Mouse (Mus musculus): ENCODE results near the gene Phc3. TPM values are rescaled to one million over a fixed set of nuclear protein-coding genes. Genes with fewer than 3 reads are reported as not detected.
A peak's percentile ranks its signal among the peaks of the same experiment; 100 is the strongest.

The Phc3 gene
- total RNA-seq (2021) = 10 to 100 TPM in 1 of 2 experiments, 1 to 10 TPM in 1; 9.3 to 11.6 TPM
- long read RNA-seq, experiment 1 = 0 reads
- long read RNA-seq, experiment 2, partial matches to known transcripts = 0 of 2 reads
- long read RNA-seq, experiment 2, other reads (novel, unspliced or antisense) = 2 of 2 reads

- DNase-seq = peak; percentile 85 to 89
- intact Hi-C loops (cut with DNase I) = loop anchor here (10.0 kb wide), 1 partner anchor 244 kb away; no protein-coding TSS in a partner anchor
These were observed at the start of gene Phc3 for GRCm38 (mm10) chr3:30969104-30969581. Phc3 (minus strand) TSS chr3:30969415.

- intact Hi-C loops (cut with DNase I) = no loop called here
- DNase-seq = no peak
These were observed 48.4 kb upstream of the Phc3 start for GRCm38 (mm10) chr3:31017652-31018051.

GRCm38 (mm10) chr3:31016594-31017196, 47.5 kb upstream of the Phc3 start:
- DNase-seq = no peak
- intact Hi-C loops (cut with DNase I) = no loop called here

- intact Hi-C loops (cut with DNase I) = no loop called here
- DNase-seq = no peak
These were observed 46.6 kb upstream of the Phc3 start for GRCm38 (mm10) chr3:31015682-31016443.

- intact Hi-C loops (cut with DNase I) = no loop called here
- no peak for DNase-seq
These were observed 45.2 kb upstream of the Phc3 start for GRCm38 (mm10) chr3:31014374-31014773.

GRCm38 (mm10) chr3:31004320-31005209, 35.4 kb upstream of the Phc3 start:
- intact Hi-C loops (cut with DNase I) = no loop called here
- DNase-seq = no peak

- DNase-seq = no peak
- intact Hi-C loops (cut with DNase I) = no loop called here
These were observed 31.9 kb upstream of the Phc3 start for GRCm38 (mm10) chr3:31001048-31001676.

- DNase-seq = no peak
- intact Hi-C loops (cut with DNase I) = no loop called here
These were observed 30.8 kb upstream of the Phc3 start for GRCm38 (mm10) chr3:31000018-31000407.

GRCm38 (mm10) chr3:30999401-31000017, 30.3 kb upstream of the Phc3 start:
- DNase-seq = no peak
- intact Hi-C loops (cut with DNase I) = no loop called here

GRCm38 (mm10) chr3:30996688-30997014, 27.4 kb upstream of the Phc3 start:
- intact Hi-C loops (cut with DNase I) = no loop called here
- no peak for DNase-seq

- intact Hi-C loops (cut with DNase I) = no loop called here
- DNase-seq = no peak
These were observed 26.9 kb upstream of the Phc3 start for GRCm38 (mm10) chr3:30995899-30996687.

- intact Hi-C loops (cut with DNase I) = no loop called here
- DNase-seq = peak; percentile 87 to 90
These were observed 26.2 kb upstream of the Phc3 start, which contains the start of gene Prkci for GRCm38 (mm10) chr3:30995283-30995898. Prkci (plus strand) TSS chr3:30995747.

- DNase-seq = no peak
- intact Hi-C loops (cut with DNase I) = no loop called here
These were observed 25.6 kb upstream of the Phc3 start for GRCm38 (mm10) chr3:30994859-30995258.

- intact Hi-C loops (cut with DNase I) = no loop called here
- DNase-seq = no peak
These were observed 23.9 kb upstream of the Phc3 start for GRCm38 (mm10) chr3:30993066-30993573.

- DNase-seq = no peak
- intact Hi-C loops (cut with DNase I) = no loop called here
These were observed 22.9 kb upstream of the Phc3 start for GRCm38 (mm10) chr3:30992161-30992560.

GRCm38 (mm10) chr3:30987396-30988318, 18.4 kb upstream of the Phc3 start:
- intact Hi-C loops (cut with DNase I) = no loop called here
- no peak for DNase-seq

GRCm38 (mm10) chr3:30982924-30983536, 13.8 kb upstream of the Phc3 start:
- intact Hi-C loops (cut with DNase I) = no loop called here
- DNase-seq = no peak

Data from gastrocnemius, postnatal 36 days (tissue).